Mouse (Mus musculus): Measurements from ENCODE around the gene Tra2a. TPM values are rescaled to one million over a fixed set of nuclear protein-coding genes. Genes with fewer than 3 reads are reported as not detected.

Gene Tra2a
- total and polyA plus RNA-seq, 3 experiments = 85.2 to 108 TPM; not detected in 1

DNA sequence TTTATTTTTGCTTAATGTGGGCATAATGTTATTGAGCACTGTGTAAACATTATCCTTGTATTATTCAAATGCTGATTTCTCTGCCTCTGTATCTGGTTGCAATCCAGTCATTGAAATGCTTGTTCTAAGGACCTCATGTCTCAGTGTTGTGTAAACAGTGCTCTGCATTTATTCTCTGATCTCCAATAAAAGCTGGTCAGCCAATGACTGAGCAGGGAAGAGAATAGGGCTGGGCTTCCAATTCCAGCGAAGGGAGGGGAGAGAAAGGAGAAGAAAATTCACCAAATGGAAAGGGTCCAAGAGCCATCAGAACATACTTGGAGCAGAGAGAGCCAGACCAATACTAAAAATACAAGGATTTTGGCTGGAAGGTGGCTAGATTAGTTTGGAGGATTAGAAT is 17.1 kb upstream of the Tra2a start:
- no peaks in the 10 kb centered on the region for H3K27me3 ChIP-seq (ENCODE audit: control insufficient read depth in 1 of 2, insufficient read depth in 2 of 2, low read length in 2 of 2)
- H3K79me2 ChIP-seq (ENCODE audit: control insufficient read depth, insufficient read depth, low read length, poor library complexity) = no peaks in the 10 kb centered on the region
- H3K36me3 ChIP-seq (ENCODE audit: control insufficient read depth in 1 of 2, insufficient read depth in 2 of 2, low read length in 2 of 2) = no peaks in the 10 kb centered on the region
- DNase-seq (ENCODE audit: low read depth, low spot score) = no peak
- H3K9ac ChIP-seq (ENCODE audit: control insufficient read depth, low read depth, low read length, poor library complexity, severe bottlenecking) = no peak overlapping the region
- H3K4me3 ChIP-seq (ENCODE audit: control insufficient read depth in 1 of 2, insufficient read depth in 1 of 2, low read depth in 2 of 2, low read length in 2 of 2) = no peak overlapping the region
- no peak overlapping the region for H3K27ac ChIP-seq (ENCODE audit: control insufficient read depth, low read depth, low read length)
- no peaks in the 10 kb centered on the region for H3K4me1 ChIP-seq (ENCODE audit: control insufficient read depth in 1 of 2, insufficient read depth in 2 of 2, low read length in 2 of 2)
- no peaks in the 10 kb centered on the region for H3K9me3 ChIP-seq (replicated peaks; ENCODE audit: insufficient read depth, low read length)
- no peak for TF ChIP-seq ZC3H11A (IDR thresholded peaks at IDR 0.05; ENCODE audit: low read depth, low read length)
- no peak for TF ChIP-seq JUND (IDR thresholded peaks at IDR 0.05; ENCODE audit: low read depth, low read length)
- TF ChIP-seq E2F4 (IDR thresholded peaks at IDR 0.05; ENCODE audit: borderline replicate concordance, low read depth, low read length) = no peak
- TF ChIP-seq SMC3 (IDR thresholded peaks at IDR 0.05; ENCODE audit: low read depth, low read length) = no peak
- no peak for TF ChIP-seq TAL1 (IDR thresholded peaks at IDR 0.05; ENCODE audit: low read length)
- no peak for TF ChIP-seq MAZ (IDR thresholded peaks at IDR 0.05; ENCODE audit: low read depth, low read length)
- no peak for TF ChIP-seq TBP (IDR thresholded peaks at IDR 0.05; ENCODE audit: low read depth, low read length)
- no peak for TF ChIP-seq MXI1 (IDR thresholded peaks at IDR 0.05; ENCODE audit: low read depth, low read length)
- no peak for TF ChIP-seq HCFC1 (IDR thresholded peaks at IDR 0.05; ENCODE audit: low read depth, low read length)
- TF ChIP-seq ZMIZ1 (IDR thresholded peaks at IDR 0.05; ENCODE audit: low read depth, low read length) = no peak
- no peak for TF ChIP-seq GABPA (IDR thresholded peaks at IDR 0.05; ENCODE audit: low read depth, low read length)
- no peak for TF ChIP-seq EP300 (IDR thresholded peaks at IDR 0.05; ENCODE audit: low read depth in 1 of 2, low read length in 2 of 2)
- TF ChIP-seq SIN3A (IDR thresholded peaks at IDR 0.05; ENCODE audit: low read length) = no peak
- TF ChIP-seq MYC (IDR thresholded peaks at IDR 0.05; ENCODE audit: low read depth, low read length) = no peak
- TF ChIP-seq CHD2 (IDR thresholded peaks at IDR 0.05; ENCODE audit: low read length) = no peak
- TF ChIP-seq ZNF384 (IDR thresholded peaks at IDR 0.05; ENCODE audit: low read depth, low read length) = no peak
- no peak for TF ChIP-seq KAT2A (conservative IDR thresholded peaks at IDR 0.05; ENCODE audit: low read depth, low read length)

DNA sequence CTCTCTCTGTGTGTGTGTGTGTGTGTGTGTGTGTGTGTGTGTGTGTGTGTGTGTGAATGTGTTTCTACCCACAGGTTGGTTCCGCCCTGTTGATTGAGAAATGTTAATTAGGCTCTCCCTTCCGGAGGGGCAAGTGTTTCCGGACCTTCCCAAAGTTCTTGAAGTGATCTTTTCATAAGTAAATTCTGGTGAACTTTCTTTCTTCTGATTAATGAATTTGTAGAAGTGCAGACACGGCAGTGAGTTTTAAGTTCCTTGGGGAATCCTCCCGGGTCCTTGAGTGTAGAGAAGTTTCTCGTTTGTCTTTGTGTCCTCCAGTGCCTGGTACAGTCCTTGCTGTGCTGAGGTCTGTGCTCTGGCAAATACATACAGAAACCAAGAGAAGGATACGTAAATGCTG is 11.5 kb upstream of the Tra2a start:
- Histone ChIP-seq H3K27me3 (ENCODE audit: control insufficient read depth in 1 of 2, insufficient read depth in 2 of 2, low read length in 2 of 2) (no peaks in the 10 kb centered on the region), H3K36me3 (ENCODE audit: control insufficient read depth in 1 of 2, insufficient read depth in 2 of 2, low read length in 2 of 2) (no peaks in the 10 kb centered on the region), H3K4me3 (ENCODE audit: control insufficient read depth in 1 of 2, insufficient read depth in 1 of 2, low read depth in 2 of 2, low read length in 2 of 2) (no peak overlapping the region), H3K27ac (ENCODE audit: control insufficient read depth, low read depth, low read length) (no peak overlapping the region), H3K9me3 (replicated peaks; ENCODE audit: insufficient read depth, low read length) (no peaks in the 10 kb centered on the region), H3K79me2 (ENCODE audit: control insufficient read depth, insufficient read depth, low read length, poor library complexity) (no peaks in the 10 kb centered on the region), H3K4me1 (ENCODE audit: control insufficient read depth in 1 of 2, insufficient read depth in 2 of 2, low read length in 2 of 2) (no peaks in the 10 kb centered on the region), H3K9ac (ENCODE audit: control insufficient read depth, low read depth, low read length, poor library complexity, severe bottlenecking) (no peak overlapping the region)
- no peak for DNase-seq (ENCODE audit: low read depth, low spot score)
- no peak for TF ChIP-seq NRF1 (IDR thresholded peaks at IDR 0.05; ENCODE audit: insufficient read depth, low read depth, low read length, poor library complexity, severe bottlenecking)
- TF ChIP-seq E2F4 (IDR thresholded peaks at IDR 0.05; ENCODE audit: borderline replicate concordance, low read depth, low read length) = no peak
- no peak for TF ChIP-seq JUND (IDR thresholded peaks at IDR 0.05; ENCODE audit: low read depth, low read length)
- TF ChIP-seq HCFC1 (IDR thresholded peaks at IDR 0.05; ENCODE audit: low read depth, low read length) = no peak
- TF ChIP-seq MYB (IDR thresholded peaks at IDR 0.05; ENCODE audit: low read depth, low read length) = no peak
- no peak for TF ChIP-seq MXI1 (IDR thresholded peaks at IDR 0.05; ENCODE audit: low read depth, low read length)
- TF ChIP-seq CHD2 (IDR thresholded peaks at IDR 0.05; ENCODE audit: low read length) = no peak
